Mouse (Mus musculus): ENCODE measurements at regions not wholly inside any gene's neighbourhood (a gene's known extent, or its start where the extent isn't known, plus 50 kb on each side); places are given as distances from the start of the nearest gene placed in this dataset.

DNA sequence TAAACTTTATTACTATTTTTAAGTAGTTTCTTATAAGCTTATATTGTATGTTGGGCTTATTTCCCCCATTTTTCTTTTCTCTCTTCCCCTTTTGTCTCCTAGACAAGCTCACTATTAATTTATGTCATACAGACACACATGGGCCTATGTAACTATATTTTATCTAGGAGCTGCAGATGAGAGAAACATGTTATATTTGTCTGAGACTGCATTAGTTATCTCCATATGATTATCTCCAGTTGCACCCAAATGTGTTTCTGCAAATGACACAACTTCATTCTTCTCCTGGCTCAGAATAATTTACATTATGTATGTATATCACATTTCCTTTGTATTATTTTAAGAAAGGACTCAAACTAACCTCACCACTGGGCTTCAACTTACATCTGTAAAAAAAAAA, 501.3 kb downstream of the Olfm4 start:
- H3K4me1 ChIP-seq (ENCODE audit: control insufficient read depth, insufficient read depth, low read length), result no peaks in the 10 kb centered on the region
- no peak overlapping the region for H3K27ac ChIP-seq (ENCODE audit: insufficient read depth, low read depth, low read length)
- no peak overlapping the region for H3K4me3 ChIP-seq (ENCODE audit: insufficient read depth, low read depth, low read length)
- TF ChIP-seq POLR2A (IDR thresholded peaks at IDR 0.05; ENCODE audit: insufficient read depth, low read depth, low read length) (no peak), CTCF (IDR thresholded peaks at IDR 0.05; ENCODE audit: insufficient read depth, low read depth, low read length) (no peak)

DNA sequence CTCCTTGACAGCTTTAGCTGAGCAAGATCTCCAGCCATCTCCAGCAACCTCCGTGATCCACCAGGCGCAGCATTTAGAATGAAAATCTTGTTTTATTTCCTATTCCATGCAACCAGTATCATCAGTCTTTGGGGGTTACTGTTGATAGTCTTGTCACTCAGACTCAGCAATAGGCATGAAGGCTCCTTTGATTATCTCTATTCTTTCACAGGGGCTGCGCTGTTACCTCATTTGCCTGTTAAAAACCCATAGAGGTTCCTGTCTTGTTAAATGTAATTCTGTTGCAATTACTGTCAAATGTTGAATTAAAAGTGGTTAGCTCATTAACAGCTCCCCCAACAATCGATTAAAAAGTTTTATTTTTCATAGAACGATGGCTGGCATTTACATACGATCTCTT, 502.7 kb downstream of the Olfm4 start:
- 76% methylated on average over 6 of the region's 6 CpGs for WGBS
- TF ChIP-seq POLR2A (IDR thresholded peaks at IDR 0.05; ENCODE audit: insufficient read depth, low read depth, low read length) (no peak), CTCF (IDR thresholded peaks at IDR 0.05; ENCODE audit: insufficient read depth, low read depth, low read length) (no peak)
- H3K4me3 ChIP-seq (ENCODE audit: insufficient read depth, low read depth, low read length), result no peak overlapping the region
- H3K27ac ChIP-seq (ENCODE audit: insufficient read depth, low read depth, low read length), result no peak overlapping the region
- H3K4me1 ChIP-seq (ENCODE audit: control insufficient read depth, insufficient read depth, low read length), result no peaks in the 10 kb centered on the region

DNA sequence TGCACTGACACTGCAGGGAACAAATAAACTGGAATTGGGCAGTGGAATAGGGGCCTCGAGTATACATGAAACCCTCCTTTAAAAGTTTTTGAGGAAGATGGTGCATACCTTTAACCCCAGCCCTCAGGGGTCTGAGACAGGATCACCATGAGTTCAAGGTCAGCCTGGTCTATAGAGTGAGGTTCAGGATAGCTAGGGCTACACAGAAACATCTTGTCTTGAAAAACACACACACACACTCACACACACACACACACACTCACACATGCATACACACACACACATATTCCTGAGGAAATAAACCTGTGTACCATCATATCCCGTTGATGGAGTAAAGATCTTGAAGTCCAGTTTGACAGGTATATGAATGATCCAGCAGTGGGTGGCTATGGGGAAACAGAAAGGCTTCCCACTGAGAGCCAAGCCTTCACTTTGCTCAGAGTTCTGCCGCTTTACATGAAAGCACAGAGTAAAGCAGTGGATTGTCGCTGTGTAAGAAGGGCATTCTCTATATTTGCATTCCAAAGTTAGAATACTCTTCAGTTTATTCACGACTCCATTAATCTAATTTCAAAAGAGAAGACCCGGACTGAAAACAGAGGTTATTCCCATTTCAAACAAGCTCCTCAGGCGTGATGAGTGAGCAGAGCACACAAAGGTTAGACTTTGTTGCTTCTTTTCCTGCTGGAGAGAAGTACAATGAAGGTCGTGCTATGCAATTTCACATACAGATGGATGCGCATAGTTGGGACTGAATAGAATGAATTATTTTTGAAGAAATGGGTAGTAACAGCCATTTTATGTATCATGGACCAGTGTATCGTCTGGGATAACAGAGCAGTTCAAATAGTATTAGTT, 508.4 kb downstream of the Olfm4 start:
- Histone ChIP-seq H3K4me3 (ENCODE audit: insufficient read depth, low read depth, low read length) (no peak overlapping the region), H3K4me1 (ENCODE audit: control insufficient read depth, insufficient read depth, low read length) (no peaks in the 10 kb centered on the region), H3K27ac (ENCODE audit: insufficient read depth, low read depth, low read length) (no peak overlapping the region)
- WGBS, result 53% methylated on average over 10 of the region's 10 CpGs
- no peak for TF ChIP-seq POLR2A (IDR thresholded peaks at IDR 0.05; ENCODE audit: insufficient read depth, low read depth, low read length)
- TF ChIP-seq CTCF (IDR thresholded peaks at IDR 0.05; ENCODE audit: insufficient read depth, low read depth, low read length), result no peak

DNA sequence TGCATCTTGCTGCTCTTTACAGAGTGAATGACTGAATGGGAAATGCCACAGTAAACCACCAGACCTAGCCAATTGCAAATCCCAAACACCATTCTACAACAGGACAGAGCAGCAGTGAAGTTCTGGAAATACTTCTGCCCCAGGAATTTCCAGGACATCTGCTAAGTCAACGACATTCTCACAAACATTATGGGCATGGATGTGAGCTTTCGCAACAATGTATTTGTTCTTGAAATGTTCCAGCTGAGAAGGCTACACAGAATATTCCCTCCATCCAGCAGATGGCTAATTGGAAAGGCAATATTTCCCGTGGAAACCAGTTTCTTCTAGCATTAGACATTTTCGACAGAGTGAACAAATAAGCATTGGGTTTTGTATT, 509.0 kb downstream of the Olfm4 start:
- H3K4me3 ChIP-seq (ENCODE audit: insufficient read depth, low read depth, low read length), result no peak overlapping the region
- WGBS, result 69% methylated on average over 4 of the region's 4 CpGs

DNA sequence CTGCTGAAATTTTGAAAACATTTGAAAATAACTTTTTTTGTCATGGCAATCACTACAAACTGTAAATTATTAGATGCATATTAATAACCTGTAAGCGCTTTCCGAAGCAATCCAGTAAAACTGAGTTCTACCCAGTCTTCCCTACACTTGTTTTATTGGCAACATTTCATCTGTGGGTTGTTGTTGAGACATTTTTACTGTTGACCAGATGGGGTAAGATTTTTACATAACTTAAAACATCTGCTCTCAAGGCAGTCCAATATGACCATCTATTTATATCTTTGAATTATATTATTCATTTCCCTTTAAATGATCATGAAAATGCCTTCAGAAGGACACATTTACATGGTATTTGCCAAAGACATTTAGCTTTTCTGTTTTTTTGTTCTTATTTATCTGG, 520.5 kb downstream of the Olfm4 start:
- Histone ChIP-seq H3K4me1 (ENCODE audit: control insufficient read depth, insufficient read depth, low read length) (no peaks in the 10 kb centered on the region), H3K27ac (ENCODE audit: insufficient read depth, low read depth, low read length) (no peak overlapping the region), H3K4me3 (ENCODE audit: insufficient read depth, low read depth, low read length) (no peak overlapping the region)
- no peak for TF ChIP-seq POLR2A (IDR thresholded peaks at IDR 0.05; ENCODE audit: insufficient read depth, low read depth, low read length)
- WGBS, result 94% methylated on average over 2 of the region's 2 CpGs

More for the DNA sequence above, 509.0 kb downstream of the Olfm4 start:
- H3K4me1 ChIP-seq (ENCODE audit: control insufficient read depth, insufficient read depth, low read length), result no peaks in the 10 kb centered on the region
- no peak overlapping the region for H3K27ac ChIP-seq (ENCODE audit: insufficient read depth, low read depth, low read length)
- TF ChIP-seq CTCF (IDR thresholded peaks at IDR 0.05; ENCODE audit: insufficient read depth, low read depth, low read length) (no peak), POLR2A (IDR thresholded peaks at IDR 0.05; ENCODE audit: insufficient read depth, low read depth, low read length) (no peak)

DNA sequence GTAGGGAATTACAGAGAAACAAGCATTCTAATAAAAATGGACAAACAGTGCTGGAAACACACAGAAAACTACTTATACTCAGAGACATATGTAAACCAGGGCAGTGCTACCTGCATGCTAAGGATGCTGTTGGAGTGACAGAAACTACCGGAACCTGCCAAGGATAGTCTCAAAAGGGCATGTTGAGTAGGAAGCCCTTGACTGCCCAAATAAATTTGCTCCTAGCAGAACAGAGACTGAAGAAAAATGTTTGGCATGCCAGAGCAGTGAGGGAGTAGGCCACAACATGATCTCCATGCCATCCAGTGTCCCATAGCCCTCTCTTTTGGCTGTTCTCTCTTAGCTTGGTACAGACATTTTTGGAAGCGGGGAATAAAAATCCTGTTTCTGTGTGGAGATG, 532.7 kb downstream of the Olfm4 start:
- H3K27ac ChIP-seq (ENCODE audit: insufficient read depth, low read depth, low read length), result no peak overlapping the region
- TF ChIP-seq POLR2A (IDR thresholded peaks at IDR 0.05; ENCODE audit: insufficient read depth, low read depth, low read length) (no peak), CTCF (IDR thresholded peaks at IDR 0.05; ENCODE audit: insufficient read depth, low read depth, low read length) (no peak)
- 100% methylated on average over 2 of the region's 2 CpGs for WGBS
- no peak overlapping the region for H3K4me3 ChIP-seq (ENCODE audit: insufficient read depth, low read depth, low read length)
- no peaks in the 10 kb centered on the region for H3K4me1 ChIP-seq (ENCODE audit: control insufficient read depth, insufficient read depth, low read length)

DNA sequence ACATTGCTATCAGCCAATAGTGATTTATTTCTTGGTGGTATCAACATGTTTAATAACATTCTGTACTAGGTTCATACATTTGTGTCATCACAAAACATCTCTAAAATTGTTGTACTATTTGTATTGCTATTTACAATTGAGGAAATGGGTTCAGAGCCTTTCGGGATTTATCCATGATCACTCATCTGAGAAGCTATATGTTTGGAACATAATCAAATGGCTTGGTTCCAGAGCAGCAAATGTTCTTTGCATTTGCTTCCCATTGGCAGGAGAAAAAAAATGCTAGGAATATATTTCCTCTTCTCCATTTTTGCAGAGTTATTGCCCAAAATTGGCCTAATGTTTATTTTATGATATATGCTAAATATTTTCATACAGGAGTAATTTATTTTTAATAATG, 537.3 kb downstream of the Olfm4 start:
- no peak overlapping the region for H3K4me3 ChIP-seq (ENCODE audit: insufficient read depth, low read depth, low read length)
- WGBS, result 85% methylated on average over 1 of the region's 1 CpGs

DNA sequence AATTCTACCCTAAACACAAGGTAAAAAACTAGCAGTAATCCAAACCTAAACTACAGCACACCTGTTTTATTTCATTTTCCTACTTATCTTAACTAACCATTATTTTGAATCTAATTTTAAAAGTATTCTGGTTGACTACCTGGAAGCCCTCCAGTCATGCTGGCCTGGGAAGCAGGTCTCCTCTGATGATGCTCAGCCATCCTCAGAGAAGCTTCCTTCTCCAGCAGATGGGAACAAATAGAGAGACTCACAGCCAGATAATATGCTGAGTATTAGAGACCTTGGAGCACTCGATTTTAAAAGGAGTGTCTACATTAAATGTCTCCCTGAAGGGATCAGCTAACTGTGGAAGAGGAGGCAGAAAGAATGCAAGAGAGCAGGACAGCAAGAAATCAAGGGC, 537.8 kb downstream of the Olfm4 start:
- no peak for TF ChIP-seq CTCF (IDR thresholded peaks at IDR 0.05; ENCODE audit: insufficient read depth, low read depth, low read length)
- no peak for TF ChIP-seq POLR2A (IDR thresholded peaks at IDR 0.05; ENCODE audit: insufficient read depth, low read depth, low read length)
- WGBS, result 83% methylated on average over 1 of the region's 1 CpGs
- H3K4me3 ChIP-seq (ENCODE audit: insufficient read depth, low read depth, low read length), result no peak overlapping the region
- no peak overlapping the region for H3K27ac ChIP-seq (ENCODE audit: insufficient read depth, low read depth, low read length)
- H3K4me1 ChIP-seq (ENCODE audit: control insufficient read depth, insufficient read depth, low read length), result no peaks in the 10 kb centered on the region

More for the DNA sequence above, 537.3 kb downstream of the Olfm4 start:
- H3K27ac ChIP-seq (ENCODE audit: insufficient read depth, low read depth, low read length), result no peak overlapping the region
- TF ChIP-seq CTCF (IDR thresholded peaks at IDR 0.05; ENCODE audit: insufficient read depth, low read depth, low read length), result no peak
- TF ChIP-seq POLR2A (IDR thresholded peaks at IDR 0.05; ENCODE audit: insufficient read depth, low read depth, low read length), result no peak
- no peaks in the 10 kb centered on the region for H3K4me1 ChIP-seq (ENCODE audit: control insufficient read depth, insufficient read depth, low read length)

DNA sequence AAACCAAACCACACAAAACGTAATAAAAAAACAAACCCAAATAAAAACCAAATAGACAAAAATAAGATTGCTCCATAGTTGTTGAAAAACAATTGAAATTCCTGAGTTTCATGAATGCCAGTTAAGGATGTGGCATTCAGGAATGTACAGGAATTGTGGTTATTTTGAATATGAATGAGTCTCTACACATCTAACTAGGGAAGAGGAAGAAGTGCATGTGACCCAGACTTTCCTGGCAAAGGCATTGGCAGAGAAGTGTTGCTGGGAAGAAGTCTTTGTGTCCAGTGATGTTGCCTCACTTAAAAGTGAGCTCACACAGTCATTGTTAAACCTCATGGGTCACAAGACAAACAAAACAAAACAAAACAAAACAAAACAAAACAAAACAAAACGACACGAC, 538.7 kb downstream of the Olfm4 start:
- Histone ChIP-seq H3K4me1 (ENCODE audit: control insufficient read depth, insufficient read depth, low read length) (no peaks in the 10 kb centered on the region), H3K27ac (ENCODE audit: insufficient read depth, low read depth, low read length) (no peak overlapping the region), H3K4me3 (ENCODE audit: insufficient read depth, low read depth, low read length) (no peak overlapping the region)
- 90% methylated on average over 3 of the region's 3 CpGs for WGBS
- TF ChIP-seq POLR2A (IDR thresholded peaks at IDR 0.05; ENCODE audit: insufficient read depth, low read depth, low read length), result no peak
- no peak for TF ChIP-seq CTCF (IDR thresholded peaks at IDR 0.05; ENCODE audit: insufficient read depth, low read depth, low read length)

Data from olfactory bulb, adult 2 months (tissue).